Mouse (Mus musculus) G1E (cell line): Measurements from ENCODE around the gene Svbp. TPM values are rescaled to one million over a fixed set of nuclear protein-coding genes. Genes with fewer than 3 reads are reported as not detected.

Experiments
- ATAC-seq: 2 replicates; pipeline ENCODE4 v1.8.0; 2016; ENCODE audit warnings: mild to moderate bottlenecking; ENCODE audit not compliant: insufficient number of reproducible peaks, poor library complexity, low FRiP score, severe bottlenecking; ENCODE audit errors: extremely low read depth
- DNase-seq: peaks from one replicate; pipeline ENCODE4 v3.0.0; 2012; ENCODE audit warnings: low spot score
- H3K27me3 ChIP-seq: 2 replicates; pipeline ENCODE4 v1.6.1; 2012; ENCODE audit warnings: mild to moderate bottlenecking, low read length, inconsistent platforms; ENCODE audit not compliant: insufficient read depth
- H3K36me3 ChIP-seq: replicated peaks from 2 replicates; pipeline ENCODE3; 2012; ENCODE audit warnings: mild to moderate bottlenecking, inconsistent platforms
- H3K4me1 ChIP-seq: 2 replicates; pipeline ENCODE4 v1.6.1; 2012; ENCODE audit warnings: low read depth, low read length, inconsistent platforms, mixed read lengths; ENCODE audit not compliant: insufficient read depth
- H3K4me3 ChIP-seq: 2 replicates; pipeline ENCODE4 v1.5.1; 2012; ENCODE audit warnings: low read depth, mild to moderate bottlenecking, inconsistent platforms, low read length, moderate library complexity, mixed read lengths
- H3K9me3 ChIP-seq: replicated peaks from 2 replicates; pipeline ENCODE4 v1.6.1; 2012; ENCODE audit warnings: inconsistent platforms
- CTCF ChIP-seq: IDR thresholded peaks from 2 replicates; pipeline ENCODE4 v1.5.1; 2012; ENCODE audit warnings: low read depth, low read length, inconsistent platforms, mixed read lengths
- GATA1 ChIP-seq: IDR thresholded peaks from 2 replicates; pipeline ENCODE4 v1.6.1; 2012; ENCODE audit warnings: borderline replicate concordance, low read length, inconsistent platforms, mixed read lengths
- GATA2 ChIP-seq: IDR thresholded peaks from 2 replicates; pipeline ENCODE4 v1.6.1; 2012; ENCODE audit warnings: low read depth, low read length, inconsistent platforms, borderline replicate concordance
- POLR2AphosphoS5 ChIP-seq: IDR thresholded peaks from 2 replicates; pipeline ENCODE4 v1.6.1; 2012; ENCODE audit warnings: low read depth, low read length, inconsistent platforms; ENCODE audit not compliant: insufficient replicate concordance
- TAL1 ChIP-seq: conservative IDR thresholded peaks from 2 replicates; pipeline ENCODE4 v1.6.1; 2012; ENCODE audit warnings: low read depth, low read length, inconsistent platforms, mixed read lengths
- polyA plus RNA-seq: library from polyadenylated mRNA; stranded (reverse); fragments of >175 nt; gene quantifications from 2 replicates; pipeline ENCODE4 v1.2.3, GENCODE M21; 2012
- total RNA-seq, 2 experiments: library from RNA; stranded (forward) in 1 of 2; stranded (reverse) in 1 of 2; fragments of 200-1000 nt in 1 of 2; fragments of >200 nt in 1 of 2; fragmentation: Nextera tagmentation in 1 of 2; gene quantifications; 2 replicates each; pipeline ENCODE4 v1.2.3; 2014 to 2017

Svbp gene
- 47.3 and 63.2 TPM in 2 replicates for total RNA-seq (2014; fragmentation: Nextera tagmentation)
- total RNA-seq (2017): 119 and 190 TPM in 2 replicates
- 515 and 560 TPM in 2 replicates for polyA plus RNA-seq

GRCm38 (mm10) chr4:119194909-119195581 lies at the start of gene Svbp:
Svbp (plus strand) TSS chr4:119195306.
- Histone ChIP-seq H3K4me1 (peaks cover 86% of the 10 kb centered on the region), H3K36me3 (peaks cover 39% of the 10 kb centered on the region), H3K4me3 (peak within 1 kb of the TSS; percentile 81), H3K27me3 (no peaks in the 10 kb centered on the region), H3K9me3 (no peaks in the 10 kb centered on the region)
- DNase-seq: peak; percentile 89
- peak; percentile 36 for ATAC-seq
- TF ChIP-seq GATA1 (no peak), CTCF (no peak), TAL1 (no peak), GATA2 (no peak), POLR2AphosphoS5 (no peak)

GRCm38 (mm10) chr4:119146816-119147215 lies 48.3 kb upstream of the Svbp start:
- H3K36me3 ChIP-seq: no peaks in the 10 kb centered on the region
- ATAC-seq (no peak), DNase-seq (no peak)
- H3K27me3 ChIP-seq: peaks cover 66% of the 10 kb centered on the region
- peaks cover 24% of the 10 kb centered on the region for H3K4me1 ChIP-seq
- H3K9me3 ChIP-seq: peaks cover 3% of the 10 kb centered on the region
- TF ChIP-seq TAL1 (no peak), CTCF (no peak), GATA2 (no peak), GATA1 (no peak), POLR2AphosphoS5 (no peak)
- no peak overlapping the region for H3K4me3 ChIP-seq

- H3K4me3 ChIP-seq: no peak overlapping the region
- no peaks in the 10 kb centered on the region for H3K36me3 ChIP-seq
- peaks cover 22% of the 10 kb centered on the region for H3K4me1 ChIP-seq
- H3K27me3 ChIP-seq: peaks cover 64% of the 10 kb centered on the region
- TF ChIP-seq POLR2AphosphoS5 (no peak), TAL1 (no peak), CTCF (no peak), GATA2 (no peak), GATA1 (no peak)
- H3K9me3 ChIP-seq: peaks cover 3% of the 10 kb centered on the region
- DNase-seq (no peak), ATAC-seq (no peak)
Observed at GRCm38 (mm10) chr4:119147347-119147746, 47.8 kb upstream of the Svbp start.

GRCm38 (mm10) chr4:119148741-119149140 lies 46.4 kb upstream of the Svbp start:
- no peak for TF ChIP-seq POLR2AphosphoS5
- TF ChIP-seq CTCF: no peak
- 0 out of 2 replicates have a peak, but pooled peaks have one; percentile 7 for TF ChIP-seq GATA2
- no peak for TF ChIP-seq GATA1
- TF ChIP-seq TAL1: no peak
- H3K4me1 ChIP-seq: peaks cover 20% of the 10 kb centered on the region
- no peak overlapping the region for H3K4me3 ChIP-seq
- H3K27me3 ChIP-seq: peaks cover 66% of the 10 kb centered on the region
- DNase-seq (no peak), ATAC-seq (no peak)
- H3K9me3 ChIP-seq: peaks cover 3% of the 10 kb centered on the region
- H3K36me3 ChIP-seq: no peaks in the 10 kb centered on the region

- Histone ChIP-seq H3K27me3 (peaks cover 16% of the 10 kb centered on the region), H3K4me1 (no peaks in the 10 kb centered on the region), H3K36me3 (no peaks in the 10 kb centered on the region), H3K9me3 (no peaks in the 10 kb centered on the region; the same call in 1 of the 2 replicates), H3K4me3 (no peak overlapping the region)
- DNase-seq (no peak), ATAC-seq (no peak)
- 0 out of 2 replicates have a peak, but pooled peaks have one; percentile 32 for TF ChIP-seq CTCF
- TF ChIP-seq GATA2: no peak
Observed at GRCm38 (mm10) chr4:119157186-119157585, 37.9 kb upstream of the Svbp start.

GRCm38 (mm10) chr4:119157891-119158290 lies 37.2 kb upstream of the Svbp start:
- H3K36me3 ChIP-seq: no peaks in the 10 kb centered on the region
- no peak overlapping the region for H3K4me3 ChIP-seq
- H3K4me1 ChIP-seq: no peaks in the 10 kb centered on the region
- H3K27me3 ChIP-seq: peaks cover 15% of the 10 kb centered on the region
- DNase-seq: no peak
- no peak for TF ChIP-seq CTCF
- no peak for TF ChIP-seq GATA1
- TF ChIP-seq TAL1: no peak
- no peak for TF ChIP-seq POLR2AphosphoS5
- TF ChIP-seq GATA2: no peak
- H3K9me3 ChIP-seq: no peaks in the 10 kb centered on the region; the same call in 1 of the 2 replicates
- ATAC-seq: no peak
